Mouse (Mus musculus) erythroid progenitor cell, adult 5-6 weeks (primary cell): ENCODE results near the gene Thsd1. TPM values are rescaled to one million over a fixed set of nuclear protein-coding genes. Genes with fewer than 3 reads are reported as not detected.

ENCODE experiments used
- ATAC-seq: replicated peaks from 2 replicates; pipeline ENCODE4 v1.8.0; 2016; ENCODE audit warnings: moderate number of reproducible peaks, mild to moderate bottlenecking, moderate TSS enrichment, inconsistent platforms; ENCODE audit not compliant: poor library complexity, low FRiP score, severe bottlenecking
- total RNA-seq, 2 experiments: library from RNA; stranded (forward) in 1 of 2; stranded (reverse) in 1 of 2; fragments of 150-400 nt in 1 of 2; fragments of 186-747, 209-891 nt in 1 of 2; gene quantifications; 2 replicates each; pipeline versions ENCODE4 v1.2.3 to v1.2.4; 2015 to 2017; ENCODE audit warnings: low replicate concordance in 2 of 2

Gene Thsd1
- not detected in 2 replicates for total RNA-seq (2015; ENCODE audit: low replicate concordance)
- 0.13 TPM in 1 of 2 replicates, not detected in the other for total RNA-seq (2017; ENCODE audit: low replicate concordance)

- ATAC-seq, result peak; percentile 49; the same call in 1 of the 2 replicates
Observed at GRCm38 (mm10) chr8:22227061-22227877, at the start of gene Thsd1. TSS of gene Thsd1 (plus strand) at chr8:22227313.

- ATAC-seq, result peak; percentile 87
Observed at GRCm38 (mm10) chr8:22184884-22185283, 42.2 kb upstream of the Thsd1 start.

GRCm38 (mm10) chr8:22185431-22186397 lies 41.4 kb upstream of the Thsd1 start, which contains the start of gene Ckap2:
TSS of gene Ckap2 (minus strand) at chr8:22185819.
- ATAC-seq, result peak; percentile 87

GRCm38 (mm10) chr8:22192660-22193431 lies 34.3 kb upstream of the Thsd1 start, which contains the start of gene Vps36:
TSS of gene Vps36 (plus strand) at chr8:22192809.
- ATAC-seq, result peak; percentile 94

GRCm38 (mm10) chr8:22193432-22194010 lies 33.6 kb upstream of the Thsd1 start:
- ATAC-seq, result peak; percentile 50

GRCm38 (mm10) chr8:22197914-22198313 lies 29.2 kb upstream of the Thsd1 start:
- no peak for ATAC-seq

GRCm38 (mm10) chr8:22199481-22199880 lies 27.6 kb upstream of the Thsd1 start:
- no peak for ATAC-seq

- no peak for ATAC-seq
Observed at GRCm38 (mm10) chr8:22207535-22207934, 19.6 kb upstream of the Thsd1 start.

- ATAC-seq, result no peak
Observed at GRCm38 (mm10) chr8:22209012-22209411, 18.1 kb upstream of the Thsd1 start.

- no peak for ATAC-seq
Observed at GRCm38 (mm10) chr8:22214826-22215225, 12.3 kb upstream of the Thsd1 start.

GRCm38 (mm10) chr8:22226361-22226760 lies 752 bp upstream of the Thsd1 start:
- no peak for ATAC-seq

- ATAC-seq, result no peak
Observed at GRCm38 (mm10) chr8:22228621-22229020, 1.5 kb downstream of the Thsd1 start.

- no peak for ATAC-seq
Observed at GRCm38 (mm10) chr8:22242986-22243385, 15.9 kb downstream of the Thsd1 start.

- no peak for ATAC-seq
Observed at GRCm38 (mm10) chr8:22245663-22246062, 18.6 kb downstream of the Thsd1 start.

- ATAC-seq, result no peak
Observed at GRCm38 (mm10) chr8:22247956-22248355, 20.8 kb downstream of the Thsd1 start.

- no peak for ATAC-seq
Observed at GRCm38 (mm10) chr8:22249080-22249479, 22.0 kb downstream of the Thsd1 start.

- ATAC-seq, result no peak
Observed at GRCm38 (mm10) chr8:22258946-22259450, 31.9 kb downstream of the Thsd1 start.

GRCm38 (mm10) chr8:22259531-22259930 lies 32.4 kb downstream of the Thsd1 start:
- no peak for ATAC-seq
